Mouse (Mus musculus): ENCODE results near the gene Ppat. TPM values are rescaled to one million over a fixed set of nuclear protein-coding genes. Genes with fewer than 3 reads are reported as not detected.

Ppat gene
- polyA plus RNA-seq, 1 experiment: 6.9 TPM

DNA sequence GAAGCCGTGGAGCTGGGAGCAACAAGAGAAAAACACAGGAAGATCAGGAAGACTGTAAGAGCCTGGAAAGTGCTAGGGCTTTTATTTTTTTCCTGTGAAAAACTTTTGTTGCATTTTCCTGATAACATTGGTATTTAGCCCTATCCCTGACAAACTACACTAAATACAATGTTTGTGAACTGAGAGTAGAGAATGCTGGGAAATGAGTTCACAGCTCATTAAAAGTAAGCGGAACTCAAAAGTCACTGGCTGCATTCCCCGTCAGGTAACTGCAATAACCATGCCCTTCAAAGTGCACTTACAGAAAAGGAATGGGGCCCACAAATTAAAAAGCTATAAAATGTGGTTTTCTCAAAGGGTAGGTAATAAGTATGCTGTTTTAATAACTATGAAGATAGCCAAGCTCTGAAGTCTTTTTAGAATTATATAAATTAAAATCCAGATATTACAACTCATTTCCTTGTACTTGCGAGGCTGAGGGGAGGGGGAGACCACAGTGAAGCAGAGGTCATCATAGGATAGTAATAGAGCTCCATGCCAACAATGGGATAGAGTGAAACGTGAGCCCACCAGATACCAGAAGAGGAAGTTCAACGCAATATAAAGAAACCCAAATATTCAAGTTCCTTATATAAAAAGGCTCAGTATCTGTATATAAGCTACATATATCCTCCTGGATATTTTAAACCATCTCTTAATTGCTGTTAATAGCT lies 6.3 kb downstream of the Ppat start:
- TF ChIP-seq TCF3 (IDR thresholded peaks at IDR 0.05; ENCODE audit: insufficient read length, low read depth): no peak
- TF ChIP-seq MYOG (IDR thresholded peaks at IDR 0.05; ENCODE audit: control insufficient read depth in 1 of 3, insufficient read depth in 1 of 3, insufficient read length in 2 of 3, low read depth in 2 of 3): no peak
- no peak for TF ChIP-seq POLR2A (IDR thresholded peaks at IDR 0.05; ENCODE audit: insufficient read length, low read depth)
- TF ChIP-seq SRF (IDR thresholded peaks at IDR 0.05; ENCODE audit: control insufficient read depth, insufficient read length, low read depth): no peak
- TF ChIP-seq MAX (IDR thresholded peaks at IDR 0.05; ENCODE audit: low read depth): no peak
- TF ChIP-seq CEBPB (IDR thresholded peaks at IDR 0.05; ENCODE audit: insufficient read depth, poor library complexity, severe bottlenecking): no peak
- TF ChIP-seq E2F4 (IDR thresholded peaks at IDR 0.05; ENCODE audit: insufficient read depth): no peak
- no peak for TF ChIP-seq MYOD1 (IDR thresholded peaks at IDR 0.05; ENCODE audit: control insufficient read depth in 1 of 3, insufficient read length in 2 of 3, low read depth in 2 of 3)
- TF ChIP-seq TCF12 (IDR thresholded peaks at IDR 0.05; ENCODE audit: insufficient read depth, poor library complexity, severe bottlenecking): no peak
- no peak for TF ChIP-seq USF1 (IDR thresholded peaks at IDR 0.05; ENCODE audit: low read depth)
- TF ChIP-seq POLR2AphosphoS2 (IDR thresholded peaks at IDR 0.05; ENCODE audit: insufficient read length, low read depth): no peak
- no peak for TF ChIP-seq REST (IDR thresholded peaks at IDR 0.05; ENCODE audit: insufficient read depth, insufficient read length)
- Histone ChIP-seq H3K27me3 (ENCODE audit: control insufficient read depth, insufficient read depth, insufficient read length) (no peaks in the 10 kb centered on the region), H3K4me3 (no peak overlapping the region), H3K36me3 (ENCODE audit: control insufficient read depth, insufficient read depth) (no peaks in the 10 kb centered on the region), H3K79me2 (ENCODE audit: control insufficient read depth, insufficient read depth) (peaks cover 83% of the 10 kb centered on the region), H3ac (ENCODE audit: control insufficient read depth, insufficient read length) (no peak overlapping the region), H3K4me2 (ENCODE audit: low read depth) (no peak overlapping the region)

DNA sequence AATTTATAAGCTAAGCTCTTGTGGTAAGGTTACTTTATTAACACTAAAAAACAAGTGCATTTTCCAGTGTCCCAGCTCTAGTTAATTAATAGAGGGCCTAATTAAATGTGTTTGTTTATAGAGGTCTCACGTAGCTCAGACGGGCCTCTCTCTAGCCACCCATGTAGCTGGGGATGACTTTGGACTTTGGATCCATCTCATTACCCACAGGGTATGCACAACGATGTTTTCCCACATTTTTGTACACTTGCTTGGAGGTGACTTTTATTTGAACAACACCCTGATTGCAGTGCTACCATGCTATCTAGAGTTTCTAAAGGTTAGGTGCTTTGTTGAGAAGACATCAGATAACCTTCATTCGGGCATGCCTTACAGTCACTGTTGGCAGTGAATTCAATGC lies 8.9 kb downstream of the Ppat start:
- H3K4me3 ChIP-seq: no peak overlapping the region
- peaks cover 61% of the 10 kb centered on the region for H3K79me2 ChIP-seq (ENCODE audit: control insufficient read depth, insufficient read depth)
- TF ChIP-seq POLR2A (IDR thresholded peaks at IDR 0.05; ENCODE audit: insufficient read length, low read depth): no peak
- no peak for TF ChIP-seq TCF3 (IDR thresholded peaks at IDR 0.05; ENCODE audit: insufficient read length, low read depth)
- TF ChIP-seq MYOG (IDR thresholded peaks at IDR 0.05; ENCODE audit: control insufficient read depth in 1 of 3, insufficient read depth in 1 of 3, insufficient read length in 2 of 3, low read depth in 2 of 3): no peak
- TF ChIP-seq SRF (IDR thresholded peaks at IDR 0.05; ENCODE audit: control insufficient read depth, insufficient read length, low read depth): no peak
- no peak for TF ChIP-seq POLR2AphosphoS2 (IDR thresholded peaks at IDR 0.05; ENCODE audit: insufficient read length, low read depth)
- TF ChIP-seq USF1 (IDR thresholded peaks at IDR 0.05; ENCODE audit: low read depth): no peak
- TF ChIP-seq CEBPB (IDR thresholded peaks at IDR 0.05; ENCODE audit: insufficient read depth, poor library complexity, severe bottlenecking): no peak
- TF ChIP-seq E2F4 (IDR thresholded peaks at IDR 0.05; ENCODE audit: insufficient read depth): no peak
- no peak for TF ChIP-seq MYOD1 (IDR thresholded peaks at IDR 0.05; ENCODE audit: control insufficient read depth in 1 of 3, insufficient read length in 2 of 3, low read depth in 2 of 3)
- no peak overlapping the region for H3ac ChIP-seq (ENCODE audit: control insufficient read depth, insufficient read length)
- H3K27me3 ChIP-seq (ENCODE audit: control insufficient read depth, insufficient read depth, insufficient read length): no peaks in the 10 kb centered on the region
- no peak overlapping the region for H3K4me2 ChIP-seq (ENCODE audit: low read depth)
- no peaks in the 10 kb centered on the region for H3K36me3 ChIP-seq (ENCODE audit: control insufficient read depth, insufficient read depth)

DNA sequence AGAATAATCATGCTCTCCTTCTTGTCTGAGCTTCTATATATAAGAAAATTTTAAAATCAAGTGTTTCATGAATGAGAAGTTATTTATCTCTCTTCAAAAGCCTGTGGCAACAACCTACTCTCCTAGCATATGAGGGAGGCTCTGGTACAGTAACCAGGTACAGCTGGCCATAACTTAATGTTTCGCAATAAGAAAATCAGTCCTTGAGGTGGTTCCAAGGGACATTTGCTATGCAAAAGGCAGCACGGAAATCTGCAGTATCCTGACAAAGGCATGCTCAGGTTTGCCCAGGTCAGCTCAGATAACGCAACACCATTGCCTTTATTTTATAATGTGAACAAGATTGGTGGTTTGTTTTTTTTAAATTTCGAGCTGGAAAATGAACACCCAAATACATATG lies 9.4 kb downstream of the Ppat start:
- Histone ChIP-seq H3K36me3 (ENCODE audit: control insufficient read depth, insufficient read depth) (no peaks in the 10 kb centered on the region), H3ac (ENCODE audit: control insufficient read depth, insufficient read length) (no peak overlapping the region), H3K27me3 (ENCODE audit: control insufficient read depth, insufficient read depth, insufficient read length) (no peaks in the 10 kb centered on the region), H3K4me3 (no peak overlapping the region), H3K4me2 (ENCODE audit: low read depth) (no peak overlapping the region), H3K79me2 (ENCODE audit: control insufficient read depth, insufficient read depth) (peaks cover 56% of the 10 kb centered on the region)
- no peak for TF ChIP-seq MAX (IDR thresholded peaks at IDR 0.05; ENCODE audit: low read depth)

DNA sequence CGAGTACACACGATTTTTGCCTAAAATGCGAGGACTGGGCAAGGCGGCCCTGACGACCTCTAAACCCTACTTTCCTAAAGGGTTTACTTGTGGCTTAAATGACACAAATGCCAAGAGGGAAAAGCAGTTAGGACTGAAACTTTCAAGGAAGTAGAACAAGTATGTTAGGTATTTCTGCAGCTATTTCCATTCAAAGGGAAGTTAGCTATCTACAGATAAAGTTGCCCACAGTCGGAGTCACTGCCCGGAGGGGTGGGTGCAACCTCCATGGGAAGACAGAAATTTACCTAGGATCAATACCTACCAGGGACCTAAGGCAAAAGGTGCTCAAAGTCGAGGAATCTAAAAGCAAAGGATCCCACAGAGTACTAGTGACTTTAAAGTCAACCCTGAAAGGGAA lies 11.7 kb downstream of the Ppat start:
- Histone ChIP-seq H3K4me3 (no peak overlapping the region), H3K4me2 (ENCODE audit: low read depth) (no peak overlapping the region), H3K27me3 (ENCODE audit: control insufficient read depth, insufficient read depth, insufficient read length) (no peaks in the 10 kb centered on the region), H3K79me2 (ENCODE audit: control insufficient read depth, insufficient read depth) (peaks cover 34% of the 10 kb centered on the region), H3ac (ENCODE audit: control insufficient read depth, insufficient read length) (no peak overlapping the region), H3K36me3 (ENCODE audit: control insufficient read depth, insufficient read depth) (no peaks in the 10 kb centered on the region)
- TF ChIP-seq SRF (IDR thresholded peaks at IDR 0.05; ENCODE audit: control insufficient read depth, insufficient read length, low read depth) (no peak), POLR2A (IDR thresholded peaks at IDR 0.05; ENCODE audit: insufficient read length, low read depth) (no peak), E2F4 (IDR thresholded peaks at IDR 0.05; ENCODE audit: insufficient read depth) (no peak), CEBPB (IDR thresholded peaks at IDR 0.05; ENCODE audit: insufficient read depth, poor library complexity, severe bottlenecking) (no peak), USF1 (IDR thresholded peaks at IDR 0.05; ENCODE audit: low read depth) (no peak), MAX (IDR thresholded peaks at IDR 0.05; ENCODE audit: low read depth) (no peak), TCF12 (IDR thresholded peaks at IDR 0.05; ENCODE audit: insufficient read depth, poor library complexity, severe bottlenecking) (no peak), TCF3 (IDR thresholded peaks at IDR 0.05; ENCODE audit: insufficient read length, low read depth) (no peak), MYOD1 (IDR thresholded peaks at IDR 0.05; ENCODE audit: control insufficient read depth in 1 of 3, insufficient read length in 2 of 3, low read depth in 2 of 3) (no peak), POLR2AphosphoS2 (IDR thresholded peaks at IDR 0.05; ENCODE audit: insufficient read length, low read depth) (no peak)

DNA sequence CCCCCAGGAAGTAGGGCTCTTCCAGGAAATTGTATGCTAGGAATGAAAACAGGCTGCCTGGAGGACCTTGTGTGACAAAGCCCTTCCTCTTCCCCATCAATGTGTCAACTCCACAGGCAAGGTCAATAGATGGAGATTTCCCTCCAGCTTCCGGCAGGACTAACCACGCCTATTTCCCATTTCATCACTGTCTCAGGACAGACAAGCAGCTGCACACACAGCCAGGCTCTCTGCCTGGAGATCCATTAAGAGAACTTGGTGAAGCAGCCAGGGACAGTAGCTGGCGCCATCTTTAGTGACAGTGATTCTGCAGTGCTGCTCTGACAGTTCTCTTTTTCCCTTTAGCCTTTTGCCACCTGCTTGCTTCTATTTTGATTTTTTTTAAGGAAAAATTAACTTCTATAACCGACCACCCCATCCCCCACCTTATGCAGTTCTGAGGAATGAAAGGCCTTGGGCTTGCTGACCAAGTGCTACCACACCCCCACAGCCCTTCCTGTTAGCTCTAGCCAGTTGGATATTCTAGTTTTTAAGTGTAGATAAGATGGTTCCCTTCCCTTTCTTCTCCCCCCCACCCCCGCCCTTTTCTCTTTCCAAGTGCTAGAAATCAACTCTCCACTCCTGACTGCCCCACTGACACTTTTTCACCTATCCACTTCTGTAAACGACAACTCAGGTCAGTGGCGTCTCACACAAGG lies 22.0 kb downstream of the Ppat start:
- H3K79me2 ChIP-seq (ENCODE audit: control insufficient read depth, insufficient read depth): peaks cover 17% of the 10 kb centered on the region
- no peaks in the 10 kb centered on the region for H3K27me3 ChIP-seq (ENCODE audit: control insufficient read depth, insufficient read depth, insufficient read length)
- no peak for TF ChIP-seq USF1 (IDR thresholded peaks at IDR 0.05; ENCODE audit: low read depth)
- TF ChIP-seq REST (IDR thresholded peaks at IDR 0.05; ENCODE audit: insufficient read depth, insufficient read length): no peak
- TF ChIP-seq MYOD1 (IDR thresholded peaks at IDR 0.05; ENCODE audit: control insufficient read depth in 1 of 3, insufficient read length in 2 of 3, low read depth in 2 of 3): peak in 1 of 3 experiments; percentile 27
- TF ChIP-seq MYOG (IDR thresholded peaks at IDR 0.05; ENCODE audit: control insufficient read depth in 1 of 3, insufficient read depth in 1 of 3, insufficient read length in 2 of 3, low read depth in 2 of 3): peak in 1 of 3 experiments; percentile 41
- TF ChIP-seq CEBPB (IDR thresholded peaks at IDR 0.05; ENCODE audit: insufficient read depth, poor library complexity, severe bottlenecking): no peak
- TF ChIP-seq TCF12 (IDR thresholded peaks at IDR 0.05; ENCODE audit: insufficient read depth, poor library complexity, severe bottlenecking): no peak
- no peak for TF ChIP-seq TCF3 (IDR thresholded peaks at IDR 0.05; ENCODE audit: insufficient read length, low read depth)
- TF ChIP-seq POLR2AphosphoS2 (IDR thresholded peaks at IDR 0.05; ENCODE audit: insufficient read length, low read depth): no peak
- TF ChIP-seq E2F4 (IDR thresholded peaks at IDR 0.05; ENCODE audit: insufficient read depth): no peak
- no peak for TF ChIP-seq POLR2A (IDR thresholded peaks at IDR 0.05; ENCODE audit: insufficient read length, low read depth)
- TF ChIP-seq SRF (IDR thresholded peaks at IDR 0.05; ENCODE audit: control insufficient read depth, insufficient read length, low read depth): no peak
- TF ChIP-seq MAX (IDR thresholded peaks at IDR 0.05; ENCODE audit: low read depth): no peak
- H3K4me3 ChIP-seq: no peak overlapping the region
- H3K4me2 ChIP-seq (ENCODE audit: low read depth): peak overlapping the region; percentile 32
- H3K36me3 ChIP-seq (ENCODE audit: control insufficient read depth, insufficient read depth): no peaks in the 10 kb centered on the region
- H3ac ChIP-seq (ENCODE audit: control insufficient read depth, insufficient read length): no peak overlapping the region
